Mouse (Mus musculus) left cerebral cortex, postnatal 36 days (tissue): Measurements from ENCODE around the gene Gm3404. TPM values are rescaled to one million over a fixed set of nuclear protein-coding genes. Genes with fewer than 3 reads are reported as not detected.
"Not testable (repeated sequence)": the region's sequence is repeated elsewhere in the genome, so short reads cannot be mapped to it uniquely, and the experiment has no call there.

Source experiments
- DNase-seq, 2 experiments: peaks; one replicate each; pipeline ENCODE4 v3.0.0; 2021 to 2022; ENCODE audit warnings: low spot score in 2 of 2, mixed read lengths in 1 of 2
- intact Hi-C: fragments of 180-260 bp; cut with DNase I; formaldehyde crosslinking; loops from one replicate; pipeline ENCODE4 v1.15.1; 2025
- total RNA-seq, 2 experiments: library from RNA; stranded (reverse); gene quantifications; 2 replicates each; pipeline ENCODE4 v1.2.3; 2021

The Gm3404 gene
- not detected for total RNA-seq

GRCm38 (mm10) chr5:146525501-146525900, at the start of gene Gm3404:
Gene Gm3404, plus strand, starts transcription at chr5:146525801.
- DNase-seq, intact Hi-C loops: not testable (repeated sequence)

DNA sequence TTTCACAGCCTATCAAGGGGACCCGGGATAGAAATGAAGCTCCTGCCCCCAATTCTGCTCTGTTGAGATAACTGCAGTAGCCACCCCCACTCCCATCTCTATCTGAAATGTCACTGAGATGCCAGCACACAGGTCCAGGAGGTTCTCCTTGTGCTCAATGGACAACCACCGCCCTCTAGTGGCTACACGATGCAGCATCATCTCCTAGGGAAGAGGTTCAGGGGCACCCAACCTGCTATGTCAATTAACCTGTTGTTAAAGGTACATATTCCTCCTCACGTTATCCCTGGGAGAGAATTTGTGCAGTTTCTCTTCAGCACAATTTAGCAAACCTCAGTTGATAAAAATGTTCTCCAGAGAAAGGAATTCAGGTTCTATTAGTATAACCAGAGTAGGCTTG, 46.0 kb upstream of the Gm3404 start:
- intact Hi-C loops = not testable (repeated sequence)
- peak; percentile 25 to 40 for DNase-seq

GRCm38 (mm10) chr5:146481665-146482064, 43.9 kb upstream of the Gm3404 start, which contains the start of gene Gm6408:
Gene Gm6408, plus strand, starts transcription at chr5:146481965.
- intact Hi-C loops = not testable (repeated sequence)

DNA sequence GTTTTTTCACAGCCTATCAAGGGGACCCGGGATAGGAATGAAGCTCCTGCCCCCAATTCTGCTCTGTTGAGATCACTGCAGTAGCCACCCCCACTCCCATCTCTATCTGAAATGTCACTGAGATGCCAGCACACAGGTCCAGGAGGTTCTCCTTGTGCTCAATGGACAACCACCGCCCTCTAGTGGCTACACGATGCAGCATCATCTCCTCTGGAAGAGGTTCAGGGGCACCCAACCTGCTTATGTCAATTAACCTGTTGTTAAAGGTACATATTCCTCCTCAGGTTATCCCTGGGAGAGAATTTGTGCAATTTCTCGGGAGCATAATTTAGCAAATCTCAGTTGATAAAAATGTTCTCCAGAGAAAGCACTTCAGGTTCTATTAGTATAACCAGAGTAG, 36.6 kb upstream of the Gm3404 start:
- intact Hi-C loops, DNase-seq: not testable (repeated sequence)

More at GRCm38 (mm10) chr5:146481665-146482064, 43.9 kb upstream of the Gm3404 start, which contains the start of gene Gm6408:
- DNase-seq = not testable (repeated sequence)

DNA sequence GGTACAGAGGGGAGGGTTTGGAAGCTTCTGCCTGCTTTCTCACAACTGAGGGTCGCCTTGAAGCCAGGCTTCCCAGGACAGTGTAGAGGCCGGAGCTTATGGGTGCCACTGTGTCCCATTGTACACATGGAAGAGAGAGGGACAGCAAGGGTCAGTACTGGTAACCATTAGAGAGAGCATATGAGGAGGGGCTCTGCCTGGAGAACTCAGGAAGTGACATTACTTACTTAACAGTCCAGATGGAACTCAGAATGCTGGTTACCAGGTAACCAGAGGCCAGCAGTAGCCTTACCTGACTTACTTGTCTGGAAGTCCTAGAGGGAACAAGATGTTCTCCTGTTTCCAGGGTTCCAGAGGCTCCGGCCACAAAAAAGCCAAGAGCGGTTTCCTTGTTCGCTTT, 34.5 kb upstream of the Gm3404 start, which contains the start of gene Gm6370:
Gm6370 (plus strand) TSS at position 301 of the 400 bp plus-strand sequence.
- intact Hi-C loops = not testable (repeated sequence)

GRCm38 (mm10) chr5:146502099-146502498, 23.5 kb upstream of the Gm3404 start, which contains the start of gene 4930449I24Rik:
Gene 4930449I24Rik, plus strand, starts transcription at chr5:146502399.
- intact Hi-C loops = not testable (repeated sequence)

More for the DNA sequence above, 34.5 kb upstream of the Gm3404 start, which contains the start of gene Gm6370:
- DNase-seq = not testable (repeated sequence)

DNA sequence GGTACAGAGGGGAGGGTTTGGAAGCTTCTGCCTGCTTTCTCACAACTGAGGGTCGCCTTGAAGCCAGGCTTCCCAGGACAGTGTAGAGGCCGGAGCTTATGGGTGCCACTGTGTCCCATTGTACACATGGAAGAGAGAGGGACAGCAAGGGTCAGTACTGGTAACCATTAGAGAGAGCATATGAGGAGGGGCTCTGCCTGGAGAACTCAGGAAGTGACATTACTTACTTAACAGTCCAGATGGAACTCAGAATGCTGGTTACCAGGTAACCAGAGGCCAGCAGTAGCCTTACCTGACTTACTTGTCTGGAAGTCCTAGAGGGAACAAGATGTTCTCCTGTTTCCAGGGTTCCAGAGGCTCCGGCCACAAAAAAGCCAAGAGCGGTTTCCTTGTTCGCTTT, 11.8 kb upstream of the Gm3404 start, which contains the start of gene Gm3402:
Gm3402 (plus strand) TSS at position 301 of the 400 bp plus-strand sequence.
- DNase-seq, intact Hi-C loops: not testable (repeated sequence)

More at GRCm38 (mm10) chr5:146502099-146502498, 23.5 kb upstream of the Gm3404 start, which contains the start of gene 4930449I24Rik:
- DNase-seq = not testable (repeated sequence)

GRCm38 (mm10) chr5:146537347-146537746, 11.7 kb downstream of the Gm3404 start, which contains the start of gene Gm3409:
Gene Gm3409, plus strand, starts transcription at chr5:146537647.
- DNase-seq, intact Hi-C loops: not testable (repeated sequence)

- intact Hi-C loops, DNase-seq: not testable (repeated sequence)
Measured at GRCm38 (mm10) chr5:146555836-146556235, 30.2 kb downstream of the Gm3404 start, which contains the start of gene Gm3415. Gene Gm3415, plus strand, starts transcription at chr5:146556136.

GRCm38 (mm10) chr5:146564259-146564658, 38.7 kb downstream of the Gm3404 start:
- DNase-seq = no peak
- intact Hi-C loops = no loop called here

DNA sequence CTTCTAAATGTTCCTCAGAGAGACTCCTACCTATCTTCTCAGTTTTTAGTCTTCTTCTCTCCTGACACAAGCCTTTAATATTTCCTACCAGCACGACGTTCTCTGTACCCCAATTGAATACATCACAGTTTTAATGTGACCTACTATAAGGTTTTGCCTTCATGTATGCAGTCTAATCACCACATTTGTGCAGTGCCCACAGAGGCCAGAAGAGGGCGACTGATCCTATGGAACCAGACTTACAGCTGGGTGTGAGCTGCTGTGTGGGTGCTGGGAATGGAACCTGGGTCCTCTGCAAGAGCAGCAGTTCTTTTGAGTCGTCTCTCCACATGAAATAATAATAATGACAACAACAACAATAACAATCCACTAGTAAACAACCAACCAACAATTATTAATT, 41.5 kb downstream of the Gm3404 start:
- no peak for DNase-seq
- intact Hi-C loops = no loop called here

DNA sequence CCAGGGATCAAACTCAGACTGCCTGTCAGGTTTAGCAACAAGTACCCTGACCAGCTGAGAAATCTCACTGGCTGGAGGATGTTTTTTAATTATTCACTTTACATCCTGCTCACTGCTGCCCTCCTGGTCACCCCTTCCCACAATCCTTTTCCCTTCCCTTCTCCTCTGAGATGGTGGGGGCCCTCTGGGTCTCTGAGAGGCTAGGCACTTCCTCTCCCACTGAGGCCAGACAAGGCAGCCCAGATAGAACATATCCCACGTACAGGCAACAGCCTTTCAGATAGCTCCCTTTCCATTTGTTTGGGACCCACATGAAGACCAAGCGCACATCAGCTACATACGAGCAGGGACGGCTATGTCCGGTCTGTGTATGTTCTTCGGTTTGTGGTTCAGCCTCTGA, 44.6 kb downstream of the Gm3404 start:
- intact Hi-C loops = loop anchor here (5.0 kb wide), 1 partner anchor 77 kb away; no protein-coding TSS in a partner anchor
- DNase-seq = not testable (repeated sequence)

GRCm38 (mm10) chr5:146571830-146572734, 46.5 kb downstream of the Gm3404 start:
- peak; percentile 62 to 66 for DNase-seq
- intact Hi-C loops = loop anchor here (5.0 kb wide), 1 partner anchor 75 kb away; no protein-coding TSS in a partner anchor

DNA sequence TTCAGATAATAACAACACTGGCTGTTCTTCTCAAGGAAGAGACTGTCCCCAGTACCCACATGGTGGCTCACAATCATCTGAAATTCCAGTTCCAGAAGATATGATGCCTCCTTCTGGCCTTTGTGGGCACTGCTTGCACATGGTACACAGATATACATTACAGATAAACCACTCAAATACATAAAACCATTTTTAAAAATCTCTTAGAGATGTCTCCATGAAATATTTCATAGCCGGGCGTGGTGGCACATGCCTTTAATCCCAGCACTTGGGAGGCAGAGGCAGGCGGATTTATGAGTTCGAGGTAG, 47.1 kb downstream of the Gm3404 start:
- intact Hi-C loops = loop anchor here (5.0 kb wide), 1 partner anchor 75 kb away; no protein-coding TSS in a partner anchor
- not testable (repeated sequence) for DNase-seq

DNA sequence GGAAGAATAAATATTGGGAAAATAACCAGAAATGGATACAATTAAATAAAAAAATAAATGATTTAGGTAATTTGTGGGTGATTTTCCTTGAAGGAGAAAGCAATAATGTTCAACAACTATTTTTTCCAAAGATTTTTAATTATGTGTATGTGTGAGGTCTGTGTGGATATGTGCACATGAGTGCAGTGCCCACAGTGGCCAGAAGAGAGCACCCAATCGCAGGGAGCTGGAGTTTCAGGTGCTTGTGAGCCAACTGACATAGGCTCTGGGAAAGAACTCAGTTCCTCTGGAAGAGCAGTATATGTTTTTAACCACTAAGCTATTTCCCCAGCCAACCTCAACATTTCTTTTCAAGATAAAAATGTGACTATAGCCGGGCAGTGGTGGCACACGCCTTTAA, 51.1 kb downstream of the Gm3404 start:
- intact Hi-C loops = no loop called here
- no peak for DNase-seq

Other genes with a start within 250 kb of the Gm3404 start
- 10 to 100 TPM; 90.6 to 96.2 TPM for gene Wasf3, start 140.8 kb upstream of the Gm3404 start, total RNA-seq
- gene Gm6408, start 43.8 kb upstream of the Gm3404 start, total RNA-seq = not detected
- not detected for gene Gm6370, start 34.4 kb upstream of the Gm3404 start, total RNA-seq
- gene 4930449I24Rik, start 23.4 kb upstream of the Gm3404 start, total RNA-seq = not detected
- gene Gm3402, start 11.7 kb upstream of the Gm3404 start, total RNA-seq = not detected
- not detected for gene Gm3409, start 11.8 kb downstream of the Gm3404 start, total RNA-seq
- not detected for gene Gm3415, start 30.3 kb downstream of the Gm3404 start, total RNA-seq
- 10 to 100 TPM; 28.5 to 34.1 TPM for gene Gpr12, start 59.4 kb downstream of the Gm3404 start, total RNA-seq